Mouse (Mus musculus) T-cell, adult 2 months (primary cell): ENCODE measurements around the gene Actg2.

Experiments
- DNase-seq: peaks from one replicate; pipeline ENCODE4 v3.0.0; 2022; ENCODE audit warnings: low spot score

The Actg2 gene

DNA sequence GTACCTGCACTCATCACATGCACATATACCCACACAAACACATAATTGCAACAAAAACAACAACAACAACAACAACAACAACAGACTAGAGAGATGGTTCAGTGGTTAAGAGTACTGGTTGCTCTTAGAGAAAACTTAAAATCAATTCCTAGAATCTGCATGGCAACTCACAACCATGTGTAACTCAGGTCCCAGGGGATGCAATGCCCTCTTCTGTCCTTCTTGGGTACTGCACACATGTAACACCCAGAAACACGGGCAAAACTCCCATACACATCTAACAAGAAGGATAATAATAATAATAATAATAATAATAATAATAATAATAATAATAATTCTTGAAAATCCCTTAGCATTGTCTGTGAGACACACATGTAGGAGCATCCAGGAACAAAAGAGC, 23.6 kb downstream of the Actg2 start:
- peak; percentile 69 for DNase-seq

DNA sequence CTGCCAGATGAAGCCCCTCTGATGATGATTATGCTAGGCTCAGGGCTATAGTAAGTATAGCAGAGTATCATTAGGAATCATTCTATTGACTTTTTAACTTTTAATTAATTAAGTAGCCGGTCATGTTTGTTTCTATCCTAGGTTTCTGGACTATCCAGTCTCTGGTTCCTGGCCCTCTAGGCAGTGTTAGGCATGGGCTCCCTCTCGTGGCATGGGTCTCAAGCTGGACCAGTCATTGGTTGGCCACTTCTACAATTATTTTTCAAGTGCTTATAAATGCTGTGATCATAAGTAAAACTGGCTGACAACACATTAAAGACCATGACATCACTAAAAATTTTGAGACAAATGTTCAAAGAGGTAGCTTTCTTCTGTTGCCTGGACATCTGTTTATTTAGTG, 25.9 kb downstream of the Actg2 start:
- DNase-seq, result no peak

GRCm38 (mm10) chr6:83509442-83509841, 26.6 kb downstream of the Actg2 start:
- no peak for DNase-seq

DNA sequence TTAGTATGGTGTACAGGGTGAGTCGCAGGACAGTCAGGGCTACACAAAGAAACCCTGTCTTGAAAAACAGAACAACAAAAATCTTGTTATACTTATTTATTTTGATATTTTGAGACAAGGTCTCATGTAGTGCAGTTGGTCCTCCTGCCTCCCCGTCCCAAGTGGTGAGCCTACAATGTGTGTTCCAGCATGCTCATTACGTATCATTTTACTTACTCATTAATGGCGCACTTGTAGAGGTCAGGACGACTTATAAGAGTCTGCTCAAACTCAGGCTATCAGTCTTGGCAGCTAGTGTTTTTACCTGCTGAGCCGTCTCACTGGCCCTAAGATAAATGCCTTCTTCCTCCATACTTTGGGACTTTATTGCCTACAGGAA, 28.9 kb downstream of the Actg2 start:
- DNase-seq, result no peak

DNA sequence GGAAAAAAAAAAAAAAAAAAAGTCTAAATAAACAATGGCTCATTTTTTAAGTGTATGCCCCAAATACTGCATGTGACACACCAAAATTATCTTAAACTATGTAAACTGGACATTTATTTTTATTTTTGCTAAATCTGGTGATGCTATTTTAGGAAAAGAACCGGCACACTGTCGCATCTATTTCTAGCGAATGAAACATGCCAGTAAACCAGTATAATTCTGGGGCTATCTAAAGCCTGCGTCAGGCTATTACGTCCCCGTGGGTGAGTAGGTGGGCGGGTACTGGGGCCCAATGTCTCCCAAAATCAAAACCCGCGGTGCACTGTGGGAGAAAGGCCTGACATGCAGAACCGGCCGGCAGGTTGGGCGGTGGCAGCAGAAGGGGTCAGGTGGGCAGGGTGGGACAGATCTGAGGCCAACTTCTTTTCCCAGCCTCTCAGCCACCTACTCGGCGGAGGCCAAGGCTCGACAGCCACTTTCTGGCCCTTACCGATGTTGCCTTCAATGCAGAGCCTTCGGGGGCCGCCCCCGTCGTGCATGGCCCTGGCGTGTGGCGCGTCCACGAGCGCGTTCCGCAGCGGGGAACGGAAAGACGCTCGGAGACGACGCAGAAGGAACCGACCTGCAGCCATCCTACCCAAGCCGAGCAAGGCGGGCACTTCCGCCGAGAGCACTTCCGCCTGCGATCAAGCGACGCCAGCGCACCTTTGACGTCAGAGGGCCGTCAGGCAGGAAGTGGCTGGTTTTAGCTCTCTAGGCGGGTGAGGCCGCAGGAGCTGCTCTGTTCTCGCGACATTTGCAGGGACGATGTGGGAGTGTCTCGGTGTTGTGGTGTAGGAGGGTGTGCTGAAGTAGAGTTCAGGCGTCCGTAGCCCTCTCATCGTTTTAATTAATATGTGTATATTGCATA, 29.6 kb downstream of the Actg2 start, which contains the start of gene Dguok:
Gene Dguok, minus strand, starts transcription at position 712 of the 910 bp plus-strand sequence.
- DNase-seq, result peak; percentile 100

DNA sequence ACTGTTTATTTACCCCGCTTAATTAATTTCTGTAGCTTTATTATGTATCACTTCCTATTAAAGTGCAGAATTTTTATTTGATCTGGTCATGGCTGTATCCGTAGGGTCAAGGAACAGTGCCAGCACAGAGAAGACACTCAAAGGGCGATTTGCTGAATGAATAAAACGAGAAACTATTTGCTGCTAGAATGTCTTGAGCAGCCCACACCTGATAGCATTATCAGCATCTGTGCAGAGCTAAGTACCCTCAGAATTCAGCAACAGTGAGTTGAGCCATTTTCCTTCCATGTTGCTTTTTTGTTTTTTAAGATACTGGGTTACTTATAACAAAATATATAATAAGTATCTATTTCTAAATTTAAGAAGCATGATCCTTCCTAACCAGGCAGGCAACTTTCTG, 30.5 kb downstream of the Actg2 start:
- DNase-seq, result no peak

DNA sequence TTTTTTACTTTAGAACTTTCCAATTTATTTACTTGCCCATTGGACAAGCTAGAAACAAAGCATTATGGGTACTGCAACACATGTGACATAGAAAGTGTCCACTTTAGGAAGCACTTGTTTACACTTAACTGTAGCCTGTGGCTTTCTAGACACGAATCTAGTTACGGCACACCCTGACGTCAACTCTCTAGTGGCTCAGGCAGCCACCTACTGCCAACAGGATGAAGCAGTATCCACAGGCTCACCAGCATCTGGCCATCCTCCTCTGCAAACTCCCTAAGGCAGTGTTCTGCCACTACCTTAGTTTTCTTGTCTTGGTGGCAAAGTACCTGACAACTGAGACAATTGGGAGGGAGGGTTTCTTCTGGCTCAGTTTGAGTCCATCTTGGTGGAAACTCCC, 32.7 kb downstream of the Actg2 start:
- DNase-seq, result peak; percentile 60

GRCm38 (mm10) chr6:83502656-83503055, 33.4 kb downstream of the Actg2 start:
- peak; percentile 40 for DNase-seq

DNA sequence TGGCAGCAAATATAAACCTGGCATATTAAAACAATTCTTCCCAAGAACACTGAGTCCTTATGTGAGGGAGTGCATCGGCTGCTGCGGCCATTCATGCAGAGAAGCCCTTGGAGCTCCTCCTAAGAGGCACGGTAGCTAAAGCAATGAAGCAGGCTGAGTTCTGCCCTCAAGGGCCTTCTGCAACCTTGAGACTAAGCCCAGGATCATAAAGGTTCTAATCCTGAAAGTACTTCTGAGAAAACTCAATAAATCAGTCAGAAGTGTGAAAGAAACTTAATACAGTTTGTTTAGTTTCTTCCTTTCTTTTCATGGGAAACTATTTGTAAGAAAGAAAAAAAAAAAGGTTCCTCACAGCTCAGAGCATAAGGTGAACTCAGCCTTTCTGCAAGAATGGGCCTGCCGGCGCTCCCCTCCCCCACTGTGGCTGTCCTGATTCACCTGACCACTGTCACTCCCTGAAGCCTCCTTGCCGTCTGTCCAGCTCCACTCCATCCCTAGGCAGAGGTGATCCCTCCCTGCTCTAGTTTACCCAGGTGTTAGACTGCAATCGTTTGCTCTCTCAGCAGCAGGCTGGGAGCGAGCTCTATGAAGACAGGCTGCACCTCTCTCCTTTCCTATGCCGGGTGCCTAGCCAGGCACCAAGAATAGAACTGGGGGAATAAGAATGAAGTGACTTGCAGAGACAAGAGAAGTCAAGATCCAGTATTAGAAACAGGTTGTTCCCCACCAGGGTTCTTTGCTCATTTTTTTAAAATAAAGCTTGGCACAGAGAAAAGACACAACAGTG, 34.3 kb downstream of the Actg2 start:
- DNase-seq, result no peak

DNA sequence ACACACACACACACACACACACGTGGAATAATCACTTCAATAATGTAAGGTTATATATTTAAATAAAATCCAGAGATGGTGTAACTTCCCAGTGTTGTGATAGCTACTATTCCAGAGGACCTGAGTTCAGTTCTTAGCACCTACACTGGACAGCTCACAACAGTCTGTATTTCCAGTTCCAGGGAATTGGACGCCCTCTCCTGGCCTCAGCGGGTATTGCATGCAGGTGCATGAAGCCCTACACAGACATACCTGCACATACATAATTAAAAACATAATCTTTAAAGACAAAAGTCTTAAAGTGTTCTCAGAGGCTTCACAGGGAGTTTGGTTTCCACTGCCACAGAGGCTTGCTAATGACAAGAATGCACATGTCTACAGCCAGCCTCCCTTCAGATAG, 35.6 kb downstream of the Actg2 start:
- peak; percentile 35 for DNase-seq

DNA sequence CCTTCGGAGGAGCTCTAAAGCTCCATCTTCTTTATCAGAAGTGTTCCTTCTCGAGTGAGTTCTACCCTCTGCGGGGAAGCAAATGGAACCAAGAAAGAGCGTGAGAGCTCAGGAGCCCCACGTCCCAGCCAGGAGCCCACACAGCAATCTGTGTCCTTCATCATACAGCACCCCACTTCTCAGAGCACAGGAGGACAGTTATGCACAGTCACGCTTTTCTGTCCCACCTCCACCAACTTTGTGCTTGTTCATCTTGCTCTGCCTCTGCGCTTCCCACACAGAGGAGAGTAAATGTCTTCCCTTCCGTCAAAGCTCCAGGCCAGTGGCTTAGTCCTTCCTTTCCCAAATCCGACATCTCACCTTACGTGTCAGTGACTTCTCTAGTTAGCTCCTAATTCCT, 37.0 kb downstream of the Actg2 start:
- DNase-seq, result no peak

GRCm38 (mm10) chr6:83496753-83497710, 39.0 kb downstream of the Actg2 start:
- DNase-seq, result no peak

GRCm38 (mm10) chr6:83496009-83496752, 39.9 kb downstream of the Actg2 start:
- no peak for DNase-seq

- DNase-seq, result peak; percentile 42
Measured at GRCm38 (mm10) chr6:83490622-83491021, 45.4 kb downstream of the Actg2 start.

DNA sequence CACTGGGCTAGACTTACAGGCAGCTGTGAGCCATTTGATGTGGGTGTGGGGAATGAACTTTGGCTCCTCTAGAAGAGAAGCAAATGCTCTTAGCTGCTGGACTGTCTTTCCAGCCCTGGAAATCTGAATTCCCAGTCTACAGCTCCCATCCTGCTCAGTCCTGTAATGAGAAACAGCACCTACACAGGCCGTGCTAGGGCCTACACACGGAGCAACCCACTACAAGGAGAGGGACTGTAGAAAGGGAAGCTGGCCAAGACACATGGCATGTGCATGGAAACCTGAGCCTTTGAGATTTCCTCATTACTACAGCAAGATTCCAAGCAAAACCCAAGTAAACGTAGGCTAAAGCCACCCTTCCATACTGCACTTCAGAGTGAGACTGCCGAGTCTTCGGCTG, 47.9 kb downstream of the Actg2 start:
- no peak for DNase-seq

GRCm38 (mm10) chr6:83487298-83487697, 48.8 kb downstream of the Actg2 start:
- no peak for DNase-seq

- no peak for DNase-seq
Measured at GRCm38 (mm10) chr6:83485854-83486253, 50.2 kb downstream of the Actg2 start.

DNA sequence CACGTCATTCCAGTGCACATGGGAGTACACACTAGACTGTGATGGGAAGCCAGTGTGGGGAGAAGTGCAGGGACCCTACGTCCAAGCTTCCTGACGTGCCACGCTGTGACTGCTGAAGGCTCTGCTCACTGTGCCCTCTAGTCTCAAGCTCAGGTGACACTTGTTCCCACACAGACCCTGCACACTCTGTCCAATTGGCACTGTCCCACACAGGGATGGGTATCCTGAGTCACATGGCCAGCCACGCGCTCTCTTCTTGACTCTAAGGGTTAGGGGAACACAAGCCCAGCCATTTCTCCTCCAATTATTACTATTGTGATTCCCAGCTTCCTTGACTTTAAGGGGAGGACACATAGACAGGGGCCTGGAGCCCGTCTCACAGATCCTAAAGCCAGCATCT, 52.3 kb downstream of the Actg2 start:
- no peak for DNase-seq

DNA sequence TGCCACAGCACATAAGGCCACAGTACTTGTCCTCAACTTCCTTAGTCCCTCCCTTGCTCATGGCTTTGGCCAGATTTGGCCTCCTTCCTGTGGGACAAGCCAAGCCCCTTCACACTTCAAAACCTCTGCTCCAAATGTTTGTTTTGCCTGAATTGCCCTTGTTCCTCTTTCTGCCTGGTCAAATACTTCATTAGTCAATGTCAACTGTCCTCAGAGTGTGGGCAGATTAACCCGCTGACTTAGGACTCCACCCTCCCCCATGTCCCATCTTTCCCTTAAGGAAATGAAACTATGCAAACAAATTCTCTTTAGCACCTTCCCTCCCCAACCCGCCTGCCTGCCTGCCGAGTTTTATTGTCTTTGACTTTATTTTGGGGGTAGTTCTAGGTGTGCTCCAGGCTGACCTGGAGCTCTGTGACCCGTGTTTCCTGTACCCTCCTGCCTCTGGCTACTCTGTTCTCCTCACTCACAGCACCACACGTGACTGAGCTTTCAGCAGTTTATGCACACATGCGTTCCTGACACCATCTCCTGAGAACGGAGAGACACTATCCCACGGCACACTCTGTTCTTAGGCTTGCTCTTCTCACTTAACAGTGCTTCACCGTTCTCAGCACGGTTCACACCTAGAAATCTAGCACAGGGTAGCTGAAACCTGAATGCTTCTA, 53.5 kb downstream of the Actg2 start:
- DNase-seq, result no peak

DNA sequence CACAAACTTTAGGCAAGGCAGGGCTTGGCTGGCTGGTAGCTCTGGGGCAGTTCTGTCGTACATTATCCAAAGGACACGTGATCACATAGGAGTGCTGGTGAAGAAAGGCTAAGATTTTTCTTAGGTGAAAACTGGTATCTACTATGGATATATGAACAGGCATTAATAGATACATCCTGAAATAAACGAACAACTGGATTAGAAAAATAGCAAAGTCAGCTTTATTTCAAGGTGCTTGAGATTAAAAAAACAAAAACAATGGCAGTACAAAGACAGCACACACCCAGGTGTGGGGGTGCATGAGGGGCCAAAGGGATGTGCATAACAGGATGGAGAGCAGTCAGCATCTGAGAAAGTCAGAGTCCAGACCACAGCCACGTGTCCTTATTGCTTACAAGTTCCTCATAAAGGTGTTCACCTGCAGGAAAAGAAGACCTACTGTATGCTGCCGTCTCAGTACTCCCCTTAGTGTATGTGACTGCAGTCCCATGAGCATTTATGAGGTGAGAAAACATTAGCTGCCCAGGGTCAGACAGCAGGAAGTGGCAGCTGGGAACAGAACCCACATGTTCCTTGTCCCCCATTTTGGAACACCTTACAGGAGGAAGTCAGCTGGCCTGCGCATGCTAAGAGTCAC, 55.9 kb downstream of the Actg2 start:
- no peak for DNase-seq
